25 mouse cellular contexts compared by ENCODE assay signal in genomic region chr1:90124561-90124960, GRCm38 (mm10). TPM values are rescaled to one million over a fixed set of nuclear protein-coding genes. Genes with fewer than 3 reads are reported as not detected.
DNase-seq lines count a peak whose midpoint lies in the region; ATAC-seq and TF ChIP-seq lines count a peak whose summit lies in the region.
"Had no signal": no experiment of that assay in that cellular context is flagged by ENCODE, and none has a peak within 500 bp of the region (broad histone marks: within the 10 kb centered on the region; RNA-seq: fewer than 3 reads in every experiment).

No protein-coding gene starts in this region.

- no peaks in the 10 kb centered on the region for H3K9me3 ChIP-seq in kidney, embryonic 14.5 days (ENCODE audit: control insufficient read depth, low read length)
- peaks cover 83% of the 10 kb centered on the region for H3K9me3 ChIP-seq in G1E (replicated peaks)
- H3K9me3 ChIP-seq: embryonic facial prominence, embryonic 12.5 days; heart, embryonic 13.5 days had no signal

- H3K4me1 ChIP-seq in kidney, embryonic 14.5 days (ENCODE audit: control insufficient read depth, insufficient read depth, low read length): no peaks in the 10 kb centered on the region
- H3K4me1 ChIP-seq in G1E (ENCODE audit: insufficient read depth, low read depth, low read length): no peaks in the 10 kb centered on the region

- 90% methylated on average over 12 of the region's 12 CpGs for WGBS in kidney, embryonic 14.5 days

- peak; percentile 47 for DNase-seq in kidney, adult 11 months
- DNase-seq in kidney, postnatal 10 days: no peak
- no peak for DNase-seq in kidney, adult 18-20 months
- no peak for DNase-seq in G1E (ENCODE audit: low spot score)
- no peak for DNase-seq in left cerebral cortex, postnatal 4 days
- DNase-seq in heart, adult 11 months: no peak
- DNase-seq: adrenal gland, postnatal 14 days; B cell, adult 2 months; cerebellum, adult 11-12 months; cerebellum, adult 9-10 months; cerebellum, postnatal 25 days; gastrocnemius, postnatal 10 days; heart, postnatal 36 days had no signal

- H3K27me3 ChIP-seq in kidney, embryonic 14.5 days (ENCODE audit: control insufficient read depth, insufficient read depth, low read length): 0 out of 2 replicates have a peak, but pooled peaks cover 4% of the 10 kb centered on the region
- no peaks in the 10 kb centered on the region for H3K27me3 ChIP-seq in G1E (ENCODE audit: insufficient read depth, low read length)
- H3K27me3 ChIP-seq: embryonic facial prominence, embryonic 12.5 days had no signal

- H3K4me3 ChIP-seq in kidney, embryonic 14.5 days (ENCODE audit: low read length): no peak overlapping the region
- H3K4me3 ChIP-seq in G1E (ENCODE audit: low read depth, low read length): peak overlapping the region; percentile 44; the same call in 1 of the 2 replicates
- H3K4me3 ChIP-seq: embryonic facial prominence, embryonic 12.5 days; heart, embryonic 13.5 days had no signal

- H3K9ac ChIP-seq in kidney, embryonic 14.5 days (ENCODE audit: low read depth, low read length): no peak overlapping the region
- H3K9ac ChIP-seq: embryonic facial prominence, embryonic 12.5 days; heart, embryonic 13.5 days had no signal

- H3K27ac ChIP-seq in kidney, embryonic 14.5 days (ENCODE audit: low read depth, low read length): no peak overlapping the region
- H3K27ac ChIP-seq: embryonic facial prominence, embryonic 12.5 days; heart, embryonic 13.5 days had no signal

- 0 out of 2 replicates have a peak, but pooled peaks have one; percentile 47 for ATAC-seq in kidney, embryonic 14.5 days (ENCODE audit: low FRiP score, low TSS enrichment)
- no peak for ATAC-seq in G1E (ENCODE audit: extremely low read depth, insufficient number of reproducible peaks, low FRiP score, poor library complexity, severe bottlenecking)
- ATAC-seq: activated CD4-positive, CD25-positive, alpha-beta regulatory T cell, adult 4 months; CD4-positive, CD25-positive, alpha-beta regulatory T cell, adult 4 months; forebrain, embryonic 16.5 days; hindbrain, embryonic 16.5 days; inflammation-experienced regulatory T-cells, adult 6 months had no signal

- H3K36me3 ChIP-seq in kidney, embryonic 14.5 days (ENCODE audit: control insufficient read depth, insufficient read depth, low read length): no peaks in the 10 kb centered on the region
- no peaks in the 10 kb centered on the region for H3K36me3 ChIP-seq in G1E (replicated peaks)
- H3K36me3 ChIP-seq: embryonic facial prominence, embryonic 12.5 days; heart, embryonic 13.5 days had no signal

- no peak overlapping the region for H3K4me2 ChIP-seq in kidney, embryonic 14.5 days (replicated peaks; ENCODE audit: low read depth, low read length)
- H3K4me2 ChIP-seq: embryonic facial prominence, embryonic 12.5 days; heart, embryonic 13.5 days had no signal

- intact Hi-C loops in left cerebral cortex, postnatal 4 days (cut with DNase I): no loop called here

- no peak for TF ChIP-seq CTCF in G1E (IDR thresholded peaks at IDR 0.05; ENCODE audit: low read depth, low read length)

RNA-seq across cellular contexts. Expression of gene Iqca, which starts 28.6 kb away (rescaled TPM):
- polyA plus RNA-seq in kidney, embryonic 14.5 days (2014; fragmentation: Nextera tagmentation; extraction: Ambion mirVana): 0.27 and 0.31 TPM in 2 replicates
- total RNA-seq in G1E (2014; fragmentation: Nextera tagmentation) (not detected in 2 replicates), G1E (2017) (0.27 TPM in 1 of 2 replicates, not detected in the other)
- polyA plus RNA-seq in G1E (2012): not detected in 2 replicates
- under 1 TPM; 0.79 to 0.88 TPM for total RNA-seq in left cerebral cortex, postnatal 4 days (2021)
- total RNA-seq: adrenal gland, adult 18-20 months; adrenal gland, postnatal 14 days; gastrocnemius, postnatal 10 days; heart, adult 8-10 months; heart, postnatal 36 days; MEL had no signal
- polyA plus RNA-seq: activated CD4-positive, CD25-positive, alpha-beta regulatory T cell, adult 4 months; CD4-positive, CD25-positive, alpha-beta regulatory T cell, adult 4 months; heart, postnatal 0 days; inflammation-experienced regulatory T-cells, adult 6 months had no signal
